Mouse (Mus musculus): ENCODE results near the gene Pex6. TPM values are rescaled to one million over a fixed set of nuclear protein-coding genes. Genes with fewer than 3 reads are reported as not detected.

The Pex6 gene
- total RNA-seq, 2 experiments from 2014 or later = 49.1 to 49.4 TPM

DNA sequence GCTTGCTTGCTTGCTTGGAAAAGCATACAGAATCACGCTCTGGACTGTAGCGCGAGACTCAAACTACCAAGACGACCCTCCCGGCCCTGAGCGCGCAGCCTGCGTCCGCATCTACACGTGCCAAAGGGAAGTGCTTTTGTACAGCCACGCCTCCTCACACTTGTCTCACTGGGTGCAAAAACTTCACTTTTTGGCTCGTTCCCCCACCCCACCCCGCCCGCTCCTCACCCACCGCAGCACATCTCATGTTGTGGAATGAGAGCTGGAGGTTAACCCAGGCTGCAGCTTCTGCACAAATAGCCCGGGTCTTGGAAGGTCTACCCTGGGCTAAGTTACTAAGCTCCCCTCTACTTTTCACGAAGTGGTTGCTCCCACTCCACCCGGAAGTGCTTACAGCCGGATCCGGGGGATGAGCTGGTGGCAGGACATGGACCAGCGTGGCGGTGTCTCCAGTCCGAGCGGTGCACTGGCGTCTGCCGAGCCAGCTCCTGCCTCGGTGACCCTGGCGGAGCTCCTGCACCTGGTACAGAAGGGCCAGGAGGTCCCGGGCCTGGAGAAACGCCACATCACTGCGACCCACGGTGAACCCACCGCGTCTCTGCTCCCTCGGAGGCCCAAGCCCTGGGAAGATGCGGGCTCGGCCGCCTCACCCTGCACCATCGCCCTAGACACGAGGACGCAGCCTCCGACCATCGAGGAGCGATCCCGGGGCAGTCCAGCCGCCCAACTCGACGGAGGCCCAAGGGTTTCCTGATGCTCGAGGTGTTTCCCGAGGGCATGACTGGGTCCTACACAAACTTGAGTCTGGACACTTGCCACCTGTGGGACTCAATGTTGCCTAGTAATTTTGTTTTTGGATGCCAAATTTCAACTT is 61.4 kb downstream of the Pex6 start, which contains the start of gene 2310039H08Rik:
2310039H08Rik (plus strand) TSS at position 232 of the 874 bp plus-strand sequence.
- DNase-seq (ENCODE audit: low spot score in 2 of 2) = peak; percentile 69 to 75

DNA sequence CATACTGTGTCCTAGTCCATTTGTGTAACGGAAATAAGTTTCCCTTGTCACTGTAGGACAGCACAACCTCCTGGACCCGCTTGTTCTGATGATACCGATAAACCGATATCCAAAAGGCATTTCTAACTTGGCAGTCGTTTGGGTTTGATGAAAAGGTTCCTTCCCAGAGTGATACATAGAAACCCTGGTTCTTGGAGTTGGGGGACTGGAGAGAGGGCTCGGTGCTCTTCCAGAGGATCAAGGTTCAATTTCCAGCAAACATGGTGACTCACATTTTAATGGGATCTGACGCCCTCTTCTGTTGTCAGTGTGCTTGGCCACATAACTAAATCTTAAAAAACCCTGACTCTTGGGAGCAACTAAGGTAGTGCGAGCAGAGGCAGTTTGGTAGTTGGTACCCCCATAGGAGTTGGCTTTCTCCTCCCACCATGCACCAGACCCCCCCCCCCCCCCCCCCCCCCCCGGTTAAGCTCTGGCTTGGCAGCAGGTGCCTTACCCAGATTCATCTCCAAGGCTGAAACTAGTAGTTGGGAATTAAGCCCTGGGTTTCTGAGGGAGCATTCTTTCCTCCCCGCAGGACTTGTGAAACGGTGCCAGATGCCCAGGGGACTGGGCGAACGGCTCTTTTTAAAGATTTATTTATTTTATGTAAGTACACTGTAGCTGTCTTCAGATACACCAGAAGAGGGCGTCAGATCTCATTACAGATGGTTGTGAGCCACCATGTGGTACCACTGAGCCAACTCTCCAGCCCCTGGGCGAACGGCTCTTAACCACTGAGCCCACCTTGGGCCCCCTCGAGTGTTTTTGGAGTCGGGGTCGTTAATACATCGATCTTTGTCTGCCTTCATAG is 62.2 kb downstream of the Pex6 start:
- no peak for DNase-seq (ENCODE audit: low spot score in 2 of 2)

DNA sequence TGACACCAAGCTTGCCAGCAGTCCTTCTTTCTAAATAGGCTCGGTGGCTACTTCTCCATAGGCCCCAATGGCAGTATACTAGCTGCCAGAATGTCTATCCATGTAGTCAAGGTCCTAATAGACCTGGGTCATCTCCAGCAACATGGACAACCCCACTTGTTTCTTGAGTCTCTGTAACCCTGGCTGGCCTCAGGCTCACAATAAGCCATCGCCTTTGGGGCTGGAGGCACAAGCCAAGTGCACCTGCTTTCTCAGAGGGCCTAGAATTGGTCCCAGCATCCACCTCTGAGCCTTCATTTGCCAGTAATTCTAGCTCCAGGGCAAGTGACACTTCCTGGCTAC is 62.8 kb downstream of the Pex6 start:
- DNase-seq (ENCODE audit: low spot score in 2 of 2) = no peak

DNA sequence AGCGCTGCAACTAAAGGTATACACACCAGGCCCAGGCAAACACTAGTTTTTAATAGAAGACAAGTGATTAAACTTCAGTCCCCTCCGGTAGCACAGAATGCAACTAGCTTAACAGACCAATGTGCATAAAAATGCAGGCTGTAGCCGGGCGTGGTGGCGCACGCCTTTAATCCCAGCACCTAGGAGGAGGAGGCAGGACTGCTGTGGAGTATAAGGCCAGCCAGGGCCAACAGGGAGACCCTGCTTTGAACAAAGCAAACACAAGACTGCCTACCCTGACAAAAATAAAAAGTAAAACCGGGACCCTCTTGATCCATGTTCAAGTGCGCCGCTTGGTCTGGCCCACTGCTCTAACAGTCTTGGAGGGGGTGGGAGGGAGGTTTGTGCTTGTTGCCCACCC is 63.8 kb downstream of the Pex6 start:
- DNase-seq (ENCODE audit: low spot score in 2 of 2) = no peak

Other genes starting within 250 kb of the Pex6 start
- 1 to 10 TPM; 2.4 to 3.7 TPM for gene Ttbk1, start 223.8 kb upstream of the Pex6 start, total RNA-seq (2021)
- 1 to 10 TPM; 9.2 to 9.3 TPM for gene Dnph1, start 214.8 kb upstream of the Pex6 start, total RNA-seq (2021)
- gene Cul9, start 165.1 kb upstream of the Pex6 start, total RNA-seq (2021) = 10 to 100 TPM; 26.2 to 26.6 TPM
- gene Srf, start 155.3 kb upstream of the Pex6 start, total RNA-seq (2021) = 10 to 100 TPM; 35.4 to 36.8 TPM
- gene Ptk7, start 82.0 kb upstream of the Pex6 start, total RNA-seq (2021) = 10 to 100 TPM; 42.2 to 54.1 TPM
- 10 to 100 TPM; 33.5 to 34.3 TPM for gene Klc4, start 65.4 kb upstream of the Pex6 start, total RNA-seq (2021)
- gene Mrpl2, start 65.2 kb upstream of the Pex6 start, total RNA-seq (2021) = 100 to 1,000 TPM; 109 to 135 TPM
- 10 to 100 TPM; 88.3 to 97.5 TPM for gene Cul7, start 61.1 kb upstream of the Pex6 start, total RNA-seq (2021)
- gene Rrp36, start 37.1 kb upstream of the Pex6 start, total RNA-seq (2021) = 10 to 100 TPM; 25.2 to 26.9 TPM
- 10 to 100 TPM; 83.2 to 87.1 TPM for gene Mea1, start 32.7 kb upstream of the Pex6 start, total RNA-seq (2021)
- 100 to 1,000 TPM; 102 to 107 TPM for gene Klhdc3, start 30.5 kb upstream of the Pex6 start, total RNA-seq (2021)
- gene Ppp2r5d, start 6.4 kb upstream of the Pex6 start, total RNA-seq (2021) = 10 to 100 TPM; 57.7 to 60.1 TPM
- 10 to 100 TPM in 1 of 2 experiments, 1 to 10 TPM in 1; 1.8 to 15.4 TPM for gene Gnmt, start 17.7 kb downstream of the Pex6 start, total RNA-seq (2021)
- gene Cnpy3, start 40.8 kb downstream of the Pex6 start, total RNA-seq (2021) = 10 to 100 TPM; 61.5 to 63.3 TPM
- gene Ptcra, start 52.2 kb downstream of the Pex6 start, total RNA-seq (2021) = under 1 TPM in 1 of 2 experiments, not detected in 1; 0.22 TPM
- 10 to 100 TPM; 53.0 to 73.7 TPM for gene 2310039H08Rik, start 61.2 kb downstream of the Pex6 start, total RNA-seq (2021)
- 100 to 1,000 TPM in 1 of 2 experiments, 10 to 100 TPM in 1; 85.7 to 101 TPM for gene Rpl7l1, start 71.2 kb downstream of the Pex6 start, total RNA-seq (2021)
- 10 to 100 TPM; 21.6 to 24.8 TPM for gene Bicral, start 147.0 kb downstream of the Pex6 start, total RNA-seq (2021)
- 10 to 100 TPM; 26.1 to 27.4 TPM for gene Tbcc, start 179.2 kb downstream of the Pex6 start, total RNA-seq (2021)
- not detected for gene Prph2, start 199.0 kb downstream of the Pex6 start, total RNA-seq (2021)